Mouse (Mus musculus) spleen, adult 18-20 months (tissue): Measurements from ENCODE around the gene Riiad1.
A peak's percentile ranks its signal among the peaks of the same experiment; 100 is the strongest.

Experiments used
- DNase-seq, 2 experiments: peaks; one replicate each; pipeline ENCODE4 v3.0.0; 2022; ENCODE audit warnings: mixed read lengths in 2 of 2

The Riiad1 gene

GRCm38 (mm10) chr3:94463926-94464578 is 16.1 kb downstream of the Riiad1 start:
- no peak for DNase-seq

GRCm38 (mm10) chr3:94459834-94460233 is 20.3 kb downstream of the Riiad1 start:
- no peak for DNase-seq

DNA sequence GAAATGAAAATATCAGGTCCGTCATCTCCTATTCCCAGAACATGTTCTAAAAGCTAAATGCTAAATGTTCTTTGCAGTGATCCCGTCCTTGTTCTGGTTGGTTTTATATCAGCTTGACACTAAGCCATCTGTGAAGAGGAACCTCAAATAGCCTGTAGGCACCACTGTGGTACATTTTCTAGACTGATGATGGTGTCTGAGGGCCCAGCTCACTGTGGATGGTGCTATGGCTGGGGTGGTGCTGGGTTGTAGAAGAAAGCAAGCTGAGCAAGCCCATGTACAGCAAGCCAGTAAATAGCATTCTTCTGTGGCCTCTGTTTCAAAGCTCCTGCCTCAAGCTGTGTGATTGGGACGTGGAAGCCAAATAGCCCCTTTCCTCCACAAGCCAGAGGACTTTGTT is 23.1 kb downstream of the Riiad1 start:
- DNase-seq = no peak

- DNase-seq = peak; percentile 35 to 60
These were observed 23.6 kb downstream of the Riiad1 start for GRCm38 (mm10) chr3:94456529-94457000.

GRCm38 (mm10) chr3:94449377-94449776 is 30.8 kb downstream of the Riiad1 start:
- DNase-seq = no peak

- DNase-seq = no peak
These were observed 36.6 kb downstream of the Riiad1 start, which contains the start of gene Oaz3 for GRCm38 (mm10) chr3:94443597-94443964. Gene Oaz3, minus strand, starts transcription at chr3:94443915.

DNA sequence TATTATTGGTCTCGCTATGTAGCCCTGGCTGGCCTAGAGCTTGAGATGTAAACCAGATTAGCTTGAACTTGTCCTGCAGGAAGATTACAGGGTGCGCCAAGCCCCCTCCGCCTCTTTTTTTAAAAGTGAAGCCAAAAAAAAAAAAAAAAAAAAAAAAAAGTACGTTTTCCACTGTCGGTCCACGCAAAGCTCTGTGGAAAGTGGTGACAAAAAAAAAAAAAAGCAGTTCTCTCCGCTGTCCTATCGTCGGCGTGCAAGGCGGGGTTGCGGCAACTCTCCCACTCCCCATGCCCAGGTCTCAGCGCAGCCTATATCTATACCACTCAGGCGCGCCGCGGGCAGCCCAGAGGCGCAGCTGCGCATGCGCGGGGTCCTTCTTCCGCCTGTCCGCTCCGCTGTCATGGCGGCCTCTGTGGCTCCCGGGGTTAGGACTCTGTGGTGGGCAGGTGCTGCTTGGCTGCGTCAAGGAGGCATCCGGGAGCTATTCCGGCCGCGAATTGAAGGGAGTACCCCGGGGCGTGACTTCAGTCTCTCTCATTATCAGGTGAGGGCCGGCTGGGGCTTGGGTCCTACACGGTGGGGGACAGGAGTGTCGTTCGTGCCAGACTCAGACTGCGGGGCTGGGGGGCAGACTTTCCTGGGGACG is 37.1 kb downstream of the Riiad1 start, which contains the start of gene Mrpl9:
Gene Mrpl9 (plus strand): TSS at position 368 of the 646 bp plus-strand sequence.
- DNase-seq = peak; percentile 89 to 94

GRCm38 (mm10) chr3:94441182-94441581 is 39.0 kb downstream of the Riiad1 start:
- DNase-seq = no peak

DNA sequence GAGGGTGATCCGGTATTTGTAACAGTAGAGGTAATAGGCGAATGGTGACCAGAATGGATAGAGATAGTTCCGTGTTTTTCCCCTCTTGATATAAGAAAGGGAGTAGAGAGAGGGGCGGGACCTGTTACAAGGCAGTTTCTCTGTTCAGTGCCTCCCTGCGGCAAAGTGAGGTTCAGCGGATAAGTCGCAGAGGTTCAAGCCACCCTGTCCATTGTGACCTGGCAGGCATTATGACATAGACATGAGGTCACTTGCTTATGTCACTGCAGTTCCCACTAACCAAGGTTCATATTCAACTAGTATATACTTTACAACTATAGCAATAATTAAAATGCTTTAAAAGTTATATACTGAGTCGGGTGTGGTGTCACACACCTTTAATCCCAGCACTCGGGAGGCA is 43.7 kb downstream of the Riiad1 start:
- DNase-seq = no peak

DNA sequence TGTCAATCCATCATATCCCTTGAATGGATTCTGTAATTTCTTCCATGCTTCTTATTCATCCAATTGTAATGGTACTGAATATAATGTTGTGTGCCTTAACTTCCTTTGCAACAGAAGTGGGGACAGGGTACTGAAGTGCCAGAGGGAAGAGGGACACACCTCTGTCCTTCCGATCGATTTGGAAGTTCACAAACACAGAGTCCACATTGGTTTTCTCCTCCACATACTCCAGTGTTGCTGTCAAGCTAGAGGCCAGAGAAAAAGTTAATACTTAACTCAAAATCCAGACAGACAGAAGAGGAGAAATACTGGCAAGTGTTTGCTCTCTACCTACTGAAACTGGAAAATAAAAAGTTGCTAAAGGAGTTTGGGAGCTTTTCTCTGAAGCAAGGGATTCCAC is 45.8 kb downstream of the Riiad1 start:
- no peak for DNase-seq

- no peak for DNase-seq
These were observed 49.2 kb downstream of the Riiad1 start for GRCm38 (mm10) chr3:94430980-94431379.
